Mouse (Mus musculus): ENCODE measurements around the gene Hoxc9. TPM values are rescaled to one million over a fixed set of nuclear protein-coding genes. Genes with fewer than 3 reads are reported as not detected.

Gene Hoxc9
- total RNA-seq, 2 experiments from 2014 or later = 0.72 to 0.96 TPM

- DNase-seq = no peak
Measured at GRCm38 (mm10) chr15:102977423-102977974, 1.3 kb downstream of the Hoxc9 start.

GRCm38 (mm10) chr15:102978615-102979515 is 2.6 kb downstream of the Hoxc9 start:
- no peak for DNase-seq

GRCm38 (mm10) chr15:102979936-102980335 is 3.7 kb downstream of the Hoxc9 start:
- DNase-seq = no peak

GRCm38 (mm10) chr15:102980352-102980751 is 4.1 kb downstream of the Hoxc9 start:
- DNase-seq = no peak

GRCm38 (mm10) chr15:102980912-102981311 is 4.7 kb downstream of the Hoxc9 start:
- DNase-seq = no peak

GRCm38 (mm10) chr15:102981379-102982288 is 5.4 kb downstream of the Hoxc9 start:
- peak; percentile 28 to 54 for DNase-seq

- DNase-seq = no peak
Measured at GRCm38 (mm10) chr15:102983716-102984115, 7.5 kb downstream of the Hoxc9 start.

- no peak for DNase-seq
Measured at GRCm38 (mm10) chr15:102984521-102984920, 8.3 kb downstream of the Hoxc9 start.

- DNase-seq = no peak
Measured at GRCm38 (mm10) chr15:102984925-102985324, 8.7 kb downstream of the Hoxc9 start.

GRCm38 (mm10) chr15:102987124-102987833 is 11.0 kb downstream of the Hoxc9 start:
- DNase-seq = peak; percentile 92 to 95

GRCm38 (mm10) chr15:102988078-102988477 is 11.8 kb downstream of the Hoxc9 start:
- no peak for DNase-seq

- DNase-seq = peak; percentile 62 to 70
Measured at GRCm38 (mm10) chr15:102990461-102991397, 14.5 kb downstream of the Hoxc9 start, which contains the start of gene Hoxc8. Gene Hoxc8 (plus strand): TSS chr15:102990607.

- no peak for DNase-seq
Measured at GRCm38 (mm10) chr15:102991782-102992181, 15.5 kb downstream of the Hoxc9 start.

- DNase-seq = peak; percentile 30 to 44
Measured at GRCm38 (mm10) chr15:102992206-102992605, 16.0 kb downstream of the Hoxc9 start.

GRCm38 (mm10) chr15:102992863-102993262 is 16.6 kb downstream of the Hoxc9 start:
- no peak for DNase-seq

- no peak for DNase-seq
Measured at GRCm38 (mm10) chr15:102996548-102996947, 20.3 kb downstream of the Hoxc9 start.

GRCm38 (mm10) chr15:102997431-102997830 is 21.2 kb downstream of the Hoxc9 start:
- no peak for DNase-seq

- peak in 1 of 2 experiments; percentile 64 for DNase-seq
Measured at GRCm38 (mm10) chr15:102997939-102998355, 21.7 kb downstream of the Hoxc9 start, which contains the start of gene Hoxc6. Gene Hoxc6 (plus strand): TSS chr15:102998257.

- no peak for DNase-seq
Measured at GRCm38 (mm10) chr15:102998608-102999182, 22.5 kb downstream of the Hoxc9 start.
